25 mouse cellular contexts compared by ENCODE assay signal in genomic region chr7:34246870-34247499, GRCm38 (mm10). TPM values are rescaled to one million over a fixed set of nuclear protein-coding genes. Genes with fewer than 3 reads are reported as not detected.
"Had no signal": no experiment of that assay in that cellular context is flagged by ENCODE, and none has a peak within 500 bp of the region (broad histone marks: within the 10 kb centered on the region; RNA-seq: fewer than 3 reads in every experiment).

No protein-coding gene starts in this region.

- H3K27ac ChIP-seq: liver, embryonic 15.5 days; lung, embryonic 15.5 days; macrophage; midbrain, embryonic 12.5 days; neural tube, embryonic 12.5 days had no signal

- H3K4me2 ChIP-seq: liver, embryonic 15.5 days; lung, embryonic 15.5 days; midbrain, embryonic 12.5 days; neural tube, embryonic 12.5 days had no signal

- H3K4me1 ChIP-seq: liver, embryonic 15.5 days; lung, embryonic 15.5 days; midbrain, embryonic 12.5 days; neural tube, embryonic 12.5 days had no signal

- DNase-seq: liver, postnatal 0 days; lung, adult 2 months; lung, postnatal 14 days; lung, postnatal 36 days; midbrain, embryonic 14.5 days; right cerebral cortex, postnatal 25 days; right cerebral cortex, postnatal 4 days; spleen, adult 18-20 months; thymus, adult 18-20 months; thymus, postnatal 14 days; thymus, postnatal 36 days had no signal

- H3K9me3 ChIP-seq: liver, embryonic 15.5 days; lung, embryonic 15.5 days; megakaryocyte, embryonic 14.5 days; midbrain, embryonic 12.5 days; neural tube, embryonic 12.5 days had no signal

- H3K9ac ChIP-seq: liver, embryonic 15.5 days; liver, postnatal 0 days; lung, embryonic 15.5 days; midbrain, embryonic 12.5 days; neural tube, embryonic 12.5 days had no signal

- H3K4me3 ChIP-seq: liver, embryonic 15.5 days; lung, embryonic 15.5 days; megakaryocyte, embryonic 14.5 days; midbrain, embryonic 12.5 days; neural tube, embryonic 12.5 days had no signal

- H3K27me3 ChIP-seq: liver, embryonic 15.5 days; lung, embryonic 15.5 days; megakaryocyte, embryonic 14.5 days; midbrain, embryonic 12.5 days; neural tube, embryonic 12.5 days had no signal

RNA-seq across cellular contexts. Expression of gene Gm6096, which starts 3.9 kb away (rescaled TPM):
- total RNA-seq: megakaryocyte progenitor cell, adult 5-6 weeks; neutrophil, adult 5-6 weeks had no signal
- polyA plus RNA-seq: liver, embryonic 15.5 days; liver, postnatal 0 days; lung, adult 2 months; lung, postnatal 0 days; macrophage; midbrain, embryonic 16.5 days; neural tube, embryonic 12.5 days; neural tube, embryonic 14.5 days; small intestine, adult 2 months; stomach, embryonic 16.5 days; thymus, postnatal 0 days had no signal
